Mouse (Mus musculus) spleen, adult 2 months (tissue): Measurements from ENCODE around the gene Zmym2. TPM values are rescaled to one million over a fixed set of nuclear protein-coding genes. Genes with fewer than 3 reads are reported as not detected.
"Not testable (repeated sequence)": the region's sequence is repeated elsewhere in the genome, so short reads cannot be mapped to it uniquely, and the experiment has no call there.

Source experiments
- DNase-seq, 2 experiments: peaks; one replicate each; pipeline versions ENCODE4 v3.0.0 to v3.0.0-alpha.2; 2012 to 2021; ENCODE audit warnings: low spot score in 2 of 2, low read depth in 1 of 2
- H3K27ac ChIP-seq: fragments of 200-500 bp; 2 replicates; pipeline ENCODE4 v1.5.1; 2012; ENCODE audit warnings: low read length, inconsistent platforms; ENCODE audit not compliant: insufficient read depth
- H3K27me3 ChIP-seq: fragments of 200-500 bp; 2 replicates; pipeline ENCODE4 v1.6.1; 2012; ENCODE audit warnings: mild to moderate bottlenecking, moderate library complexity, low read length, inconsistent platforms; ENCODE audit not compliant: control insufficient read depth, insufficient read depth
- H3K36me3 ChIP-seq: fragments of 200-500 bp; 2 replicates; pipeline ENCODE4 v1.6.1; 2012; ENCODE audit warnings: mild to moderate bottlenecking, low read length, inconsistent platforms; ENCODE audit not compliant: control insufficient read depth, insufficient read depth
- H3K4me1 ChIP-seq: fragments of 200-500 bp; 2 replicates; pipeline ENCODE4 v1.6.1; 2011; ENCODE audit warnings: inconsistent platforms; ENCODE audit not compliant: control insufficient read depth, insufficient read depth, insufficient read length
- H3K4me3 ChIP-seq: fragments of 200-500 bp; 2 replicates; pipeline ENCODE4 v1.5.1; 2011; ENCODE audit warnings: mild to moderate bottlenecking, inconsistent platforms; ENCODE audit not compliant: insufficient read depth, insufficient read length; ENCODE audit errors: extremely low read depth
- CTCF ChIP-seq: fragments of 200-500 bp; IDR thresholded peaks from 2 replicates; pipeline ENCODE4 v1.5.1; 2011; ENCODE audit warnings: mild to moderate bottlenecking, inconsistent platforms; ENCODE audit not compliant: insufficient read depth, insufficient read length, insufficient replicate concordance; ENCODE audit errors: extremely low read depth
- POLR2A ChIP-seq: fragments of 200-500 bp; IDR thresholded peaks from 2 replicates; pipeline ENCODE4 v1.6.1; 2011; ENCODE audit warnings: low read depth, low read length, inconsistent platforms
- WGBS: fragments of 180-500 bp; shearing (Covaris S2); methylation state at CpG from one replicate; pipeline ENCODE4 v1.1.7; 2018; 5-methylcytosine and 5-hydroxymethylcytosine counted together
- polyA plus RNA-seq: library from polyadenylated mRNA; depleted of rRNA; stranded (reverse); fragments of >200 nt; gene quantifications from 2 replicates; pipeline ENCODE4 v1.2.3, GENCODE M21; 2012

Gene Zmym2
- polyA plus RNA-seq, 1 experiment, result 6.6 TPM

GRCm38 (mm10) chr14:56873525-56873924, 12.9 kb upstream of the Zmym2 start:
- no peaks in the 10 kb centered on the region for H3K36me3 ChIP-seq
- H3K27me3 ChIP-seq, result no peaks in the 10 kb centered on the region
- WGBS, result 87% methylated on average over 5 of the region's 5 CpGs
- H3K27ac ChIP-seq, result no peak overlapping the region
- no peak for DNase-seq
- H3K4me1 ChIP-seq, result no peaks in the 10 kb centered on the region
- no peak overlapping the region for H3K4me3 ChIP-seq
- TF ChIP-seq POLR2A, result no peak
- TF ChIP-seq CTCF, result no peak

- no peak for DNase-seq
- no peak for TF ChIP-seq POLR2A
- no peak for TF ChIP-seq CTCF
- Histone ChIP-seq H3K4me1 (no peaks in the 10 kb centered on the region), H3K27ac (no peak overlapping the region), H3K36me3 (no peaks in the 10 kb centered on the region), H3K4me3 (no peak overlapping the region), H3K27me3 (no peaks in the 10 kb centered on the region)
Observed at GRCm38 (mm10) chr14:56875586-56876159, 10.8 kb upstream of the Zmym2 start.

GRCm38 (mm10) chr14:56881271-56881670, 5.2 kb upstream of the Zmym2 start:
- no peak for DNase-seq
- H3K4me1 ChIP-seq, result no peaks in the 10 kb centered on the region
- no peaks in the 10 kb centered on the region for H3K27me3 ChIP-seq
- H3K27ac ChIP-seq, result no peak overlapping the region
- no peak overlapping the region for H3K4me3 ChIP-seq
- H3K36me3 ChIP-seq, result no peaks in the 10 kb centered on the region
- TF ChIP-seq CTCF (no peak), POLR2A (no peak)
- WGBS, result 71% methylated on average over 3 of the region's 3 CpGs

GRCm38 (mm10) chr14:56883431-56883830, 3.0 kb upstream of the Zmym2 start:
- 96% methylated on average over 1 of the region's 1 CpGs for WGBS
- TF ChIP-seq POLR2A (no peak), CTCF (no peak)
- Histone ChIP-seq H3K36me3 (no peaks in the 10 kb centered on the region), H3K4me1 (no peaks in the 10 kb centered on the region), H3K27me3 (no peaks in the 10 kb centered on the region), H3K4me3 (no peak overlapping the region), H3K27ac (no peak overlapping the region)
- no peak for DNase-seq

- H3K4me1 ChIP-seq, result no peaks in the 10 kb centered on the region
- peak overlapping the region; percentile 95 for H3K27ac ChIP-seq
- no peaks in the 10 kb centered on the region for H3K27me3 ChIP-seq
- H3K36me3 ChIP-seq, result peaks cover 1% of the 10 kb centered on the region; the same call in 1 of the 2 replicates
- peak; percentile 83 to 86 for DNase-seq
- TF ChIP-seq CTCF, result peak; percentile 24; the same call in 1 of the 2 replicates
- no peak for TF ChIP-seq POLR2A
- 2% methylated on average over 36 of the region's 36 CpGs for WGBS
- peak overlapping the region; percentile 57; the same call in 1 of the 2 replicates for H3K4me3 ChIP-seq
Observed at GRCm38 (mm10) chr14:56885308-56885771, 1.1 kb upstream of the Zmym2 start.

GRCm38 (mm10) chr14:56885986-56886593, 363 bp upstream of the Zmym2 start:
- peak; percentile 67 to 70 for DNase-seq
- TF ChIP-seq POLR2A, result 0 out of 2 replicates have a peak, but pooled peaks have one; percentile 5
- not testable (repeated sequence) for H3K36me3 ChIP-seq, H3K4me1 ChIP-seq, H3K27me3 ChIP-seq
- H3K4me3 ChIP-seq, result peak overlapping the region; percentile 87
- peak overlapping the region; percentile 95 for H3K27ac ChIP-seq
- 1% methylated on average over 40 of the region's 69 CpGs for WGBS

GRCm38 (mm10) chr14:56887514-56887880, 1.0 kb downstream of the Zmym2 start:
- H3K36me3 ChIP-seq, result peaks cover 1% of the 10 kb centered on the region; the same call in 1 of the 2 replicates
- peak overlapping the region; percentile 99 for H3K27ac ChIP-seq
- H3K4me3 ChIP-seq, result peak overlapping the region; percentile 97
- TF ChIP-seq POLR2A (no peak), CTCF (no peak)
- WGBS, result 0% methylated on average over 3 of the region's 3 CpGs
- peak in 1 of 2 experiments; percentile 5 for DNase-seq
- H3K4me1 ChIP-seq, result no peaks in the 10 kb centered on the region
- H3K27me3 ChIP-seq, result no peaks in the 10 kb centered on the region
